Mouse (Mus musculus): ENCODE data around the gene Coa7. TPM values are rescaled to one million over a fixed set of nuclear protein-coding genes. Genes with fewer than 3 reads are reported as not detected.

Coa7 gene
- total and polyA plus RNA-seq, 3 experiments = 19.8 to 39.1 (median 30.5) TPM

DNA sequence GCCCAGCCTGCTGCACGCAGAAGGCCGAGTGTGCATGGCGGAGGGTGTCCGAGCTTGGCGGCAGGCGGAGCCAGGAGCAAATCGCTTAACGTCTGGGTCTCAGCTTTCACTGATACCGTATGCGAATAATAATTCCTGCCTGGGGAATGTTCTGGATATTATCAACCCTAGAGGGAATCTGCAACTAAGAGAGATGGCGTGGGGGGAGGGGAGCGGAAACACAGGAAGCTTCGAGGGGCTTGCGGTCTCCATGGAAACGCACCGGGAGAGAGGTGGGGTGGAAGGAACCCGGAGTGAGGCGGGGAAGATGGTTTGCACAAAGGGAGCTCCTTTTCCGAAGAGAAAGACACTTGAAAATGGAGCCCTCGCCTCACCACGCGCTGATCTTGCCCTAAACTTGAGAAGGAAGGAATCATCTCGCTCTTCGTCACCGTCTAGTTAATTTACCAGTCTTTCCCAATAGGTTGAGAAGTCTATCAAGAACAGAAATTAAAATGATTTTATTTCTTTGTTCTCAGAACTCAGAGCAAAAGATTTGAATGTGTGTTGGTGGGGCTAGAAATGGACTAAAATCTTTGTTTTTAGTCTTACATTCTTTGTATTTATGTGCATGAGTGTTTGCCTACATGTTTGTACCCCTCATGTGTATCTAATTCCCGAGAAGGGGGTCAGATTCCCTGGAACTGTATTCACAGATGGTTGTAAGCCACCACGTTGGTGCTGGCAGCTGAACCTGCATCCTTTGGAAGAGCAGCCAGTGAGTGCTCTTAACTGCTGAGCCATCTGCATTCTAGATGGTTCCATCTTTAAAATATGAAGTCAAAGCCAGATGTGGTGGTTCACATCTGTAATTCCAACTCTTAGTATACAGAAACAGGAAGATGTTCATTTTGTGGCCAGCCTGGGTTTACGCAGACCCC lies 32.5 kb downstream of the Coa7 start:
- H3K9me3 ChIP-seq (replicated peaks; ENCODE audit: insufficient read depth, low read length) = no peaks in the 10 kb centered on the region
- H3K36me3 ChIP-seq (ENCODE audit: control insufficient read depth in 1 of 2, insufficient read depth in 2 of 2, low read length in 2 of 2) = no peaks in the 10 kb centered on the region
- no peak overlapping the region for H3K4me3 ChIP-seq (ENCODE audit: control insufficient read depth in 1 of 2, insufficient read depth in 1 of 2, low read depth in 2 of 2, low read length in 2 of 2)
- no peak overlapping the region for H3K9ac ChIP-seq (ENCODE audit: control insufficient read depth, low read depth, low read length, poor library complexity, severe bottlenecking)
- no peaks in the 10 kb centered on the region for H3K79me2 ChIP-seq (ENCODE audit: control insufficient read depth, insufficient read depth, low read length, poor library complexity)
- H3K27me3 ChIP-seq (ENCODE audit: control insufficient read depth in 1 of 2, insufficient read depth in 2 of 2, low read length in 2 of 2) = peaks cover 0 to 3% of the 10 kb centered on the region in 2 experiments; a peak in 2 of 4 replicates
- no peak overlapping the region for H3K27ac ChIP-seq (ENCODE audit: control insufficient read depth, low read depth, low read length)
- no peaks in the 10 kb centered on the region for H3K4me1 ChIP-seq (ENCODE audit: control insufficient read depth in 1 of 2, insufficient read depth in 2 of 2, low read length in 2 of 2)
- DNase-seq (ENCODE audit: low read depth, low spot score) = no peak
- no peak for TF ChIP-seq MAFK (IDR thresholded peaks at IDR 0.05; ENCODE audit: borderline replicate concordance, low read depth, low read length)
- TF ChIP-seq BHLHE40 (IDR thresholded peaks at IDR 0.05; ENCODE audit: borderline replicate concordance, low read depth, low read length) = no peak
- TF ChIP-seq RAD21 (IDR thresholded peaks at IDR 0.05; ENCODE audit: low read depth, low read length) = no peak
- TF ChIP-seq E2F4 (IDR thresholded peaks at IDR 0.05; ENCODE audit: borderline replicate concordance, low read depth, low read length) = no peak
- TF ChIP-seq TCF12 (IDR thresholded peaks at IDR 0.05; ENCODE audit: low read depth, low read length) = no peak
- no peak for TF ChIP-seq POLR2A (IDR thresholded peaks at IDR 0.05; ENCODE audit: control insufficient read depth in 1 of 2, insufficient read depth in 1 of 2, low read depth in 1 of 2, low read length in 2 of 2, poor library complexity in 1 of 2)

DNA sequence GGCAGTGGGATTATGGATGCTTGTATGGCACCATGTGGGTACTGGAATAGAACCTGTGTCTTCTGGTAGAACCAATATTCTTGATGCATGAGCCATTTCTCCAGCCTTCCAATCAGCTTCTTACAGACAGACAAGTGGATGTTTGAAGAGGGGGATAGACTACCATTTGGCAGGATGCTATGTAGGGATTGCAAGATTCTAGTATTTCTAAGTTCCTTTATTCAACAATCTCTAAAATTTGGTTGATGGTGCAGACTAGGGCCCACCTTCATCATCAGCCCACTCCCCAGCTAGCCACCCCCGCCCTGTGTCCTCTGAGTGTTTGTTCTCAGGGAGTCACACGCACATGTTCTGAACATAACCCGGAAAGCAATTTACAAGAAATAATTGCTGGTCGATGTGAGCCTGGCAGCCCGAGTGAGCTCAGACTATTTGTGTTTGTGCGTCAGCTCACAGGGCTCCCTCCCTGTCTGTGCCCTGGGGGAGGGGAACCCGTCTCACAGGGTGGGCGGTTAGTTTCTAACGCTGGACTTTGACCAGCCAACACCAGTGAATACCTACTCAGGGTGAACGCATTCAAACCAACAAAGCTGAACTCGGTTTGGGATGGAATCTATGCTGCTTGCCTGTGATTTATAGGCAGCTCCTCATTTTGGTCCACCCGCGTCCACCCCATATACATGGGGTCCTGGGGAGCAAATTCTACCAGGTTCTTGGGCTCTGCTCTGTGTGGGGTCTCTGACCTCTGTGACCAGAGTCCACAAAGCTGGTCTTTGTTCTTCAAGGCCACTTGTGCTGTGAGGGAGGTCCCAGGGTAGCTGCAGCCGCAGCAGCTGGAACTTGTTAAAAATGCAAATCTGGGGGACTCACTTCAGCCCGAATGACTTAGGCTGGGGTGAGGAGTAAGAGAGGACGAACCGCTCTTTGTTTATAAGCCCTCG lies 34.7 kb downstream of the Coa7 start:
- no peaks in the 10 kb centered on the region for H3K4me1 ChIP-seq (ENCODE audit: control insufficient read depth in 1 of 2, insufficient read depth in 2 of 2, low read length in 2 of 2)
- no peaks in the 10 kb centered on the region for H3K9me3 ChIP-seq (replicated peaks; ENCODE audit: insufficient read depth, low read length)
- no peaks in the 10 kb centered on the region for H3K36me3 ChIP-seq (ENCODE audit: control insufficient read depth in 1 of 2, insufficient read depth in 2 of 2, low read length in 2 of 2)
- no peak overlapping the region for H3K9ac ChIP-seq (ENCODE audit: control insufficient read depth, low read depth, low read length, poor library complexity, severe bottlenecking)
- no peak overlapping the region for H3K4me3 ChIP-seq (ENCODE audit: control insufficient read depth in 1 of 2, insufficient read depth in 1 of 2, low read depth in 2 of 2, low read length in 2 of 2)
- H3K27me3 ChIP-seq (ENCODE audit: control insufficient read depth in 1 of 2, insufficient read depth in 2 of 2, low read length in 2 of 2) = peaks cover 0 to 4% of the 10 kb centered on the region in 2 experiments; a peak in 3 of 4 replicates
- TF ChIP-seq CTCF (IDR thresholded peaks at IDR 0.05 in 2 of 3, conservative IDR thresholded peaks at IDR 0.05 in 1 of 3; ENCODE audit: control insufficient read depth in 1 of 3, insufficient read depth in 1 of 3, low read depth in 2 of 3, low read length in 3 of 3, poor library complexity in 1 of 3, severe bottlenecking in 1 of 3) (no peak), NRF1 (IDR thresholded peaks at IDR 0.05; ENCODE audit: insufficient read depth, low read depth, low read length, poor library complexity, severe bottlenecking) (no peak), RAD21 (IDR thresholded peaks at IDR 0.05; ENCODE audit: low read depth, low read length) (no peak), EP300 (IDR thresholded peaks at IDR 0.05; ENCODE audit: low read depth in 1 of 2, low read length in 2 of 2) (no peak), CHD2 (IDR thresholded peaks at IDR 0.05; ENCODE audit: low read length) (no peak)
- H3K79me2 ChIP-seq (ENCODE audit: control insufficient read depth, insufficient read depth, low read length, poor library complexity) = no peaks in the 10 kb centered on the region
- no peak for DNase-seq (ENCODE audit: low read depth, low spot score)
- H3K27ac ChIP-seq (ENCODE audit: control insufficient read depth, low read depth, low read length) = no peak overlapping the region

All from MEL (cell line).